Mouse (Mus musculus): Measurements from ENCODE around the gene Tcp11. TPM values are rescaled to one million over a fixed set of nuclear protein-coding genes. Genes with fewer than 3 reads are reported as not detected.
A peak's percentile ranks its signal among the peaks of the same experiment; 100 is the strongest.

Tcp11 gene
- total and polyA plus RNA-seq, 3 experiments: 1.8 TPM; not detected in 2

DNA sequence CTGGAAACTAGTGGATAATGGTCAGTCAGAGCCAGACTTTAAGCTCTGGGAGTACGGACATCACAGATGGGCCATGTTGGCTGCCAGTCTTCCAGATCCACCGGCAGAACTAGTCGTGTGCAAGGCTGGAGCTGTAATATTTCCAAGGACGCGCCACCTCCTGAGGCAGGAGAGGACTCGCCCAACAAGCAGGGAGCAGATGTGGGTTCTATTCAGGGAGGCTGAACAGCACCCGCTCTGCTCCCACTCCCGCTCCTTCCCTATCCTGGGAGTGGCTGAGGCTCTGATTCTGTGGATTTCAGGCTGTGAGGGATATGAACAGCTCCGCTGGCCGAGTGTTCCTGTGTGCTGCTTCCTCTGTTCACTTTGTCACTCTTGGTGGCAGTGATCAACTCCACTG lies 50.0 kb downstream of the Tcp11 start:
- no peak for TF ChIP-seq EP300 (IDR thresholded peaks at IDR 0.05; ENCODE audit: insufficient read depth, low read depth, low read length)
- peak; percentile 59; the same call in 1 of the 2 replicates for TF ChIP-seq POLR2A (IDR thresholded peaks at IDR 0.05; ENCODE audit: insufficient read depth, low read depth, low read length)
- no peak for TF ChIP-seq CTCF (IDR thresholded peaks at IDR 0.05)
- H3K27ac ChIP-seq: peak overlapping the region; percentile 87
- H3K9ac ChIP-seq (ENCODE audit: low read depth, low read length): no peak overlapping the region
- peaks cover 5% of the 10 kb centered on the region; the same call in 1 of the 2 replicates for H3K79me2 ChIP-seq (replicated peaks; ENCODE audit: control insufficient read depth, insufficient read depth, low read length)
- WGBS: 32% methylated on average over 10 of the region's 10 CpGs
- intact Hi-C loops (cut with DNase I): loop anchor here (1.0 to 5.0 kb wide), 2 partner anchors 15 to 33 kb away; no protein-coding TSS in a partner anchor
- H3K4me3 ChIP-seq: no peak overlapping the region
- no peaks in the 10 kb centered on the region for H3K27me3 ChIP-seq (ENCODE audit: control insufficient read depth, insufficient read depth, low read length)
- H3K4me1 ChIP-seq (ENCODE audit: control insufficient read depth, insufficient read depth, low read length): peaks cover 63% of the 10 kb centered on the region
- peak; percentile 55 to 61 for DNase-seq
- H3K36me3 ChIP-seq (ENCODE audit: control insufficient read depth, insufficient read depth, low read length): peaks cover 24% of the 10 kb centered on the region

DNA sequence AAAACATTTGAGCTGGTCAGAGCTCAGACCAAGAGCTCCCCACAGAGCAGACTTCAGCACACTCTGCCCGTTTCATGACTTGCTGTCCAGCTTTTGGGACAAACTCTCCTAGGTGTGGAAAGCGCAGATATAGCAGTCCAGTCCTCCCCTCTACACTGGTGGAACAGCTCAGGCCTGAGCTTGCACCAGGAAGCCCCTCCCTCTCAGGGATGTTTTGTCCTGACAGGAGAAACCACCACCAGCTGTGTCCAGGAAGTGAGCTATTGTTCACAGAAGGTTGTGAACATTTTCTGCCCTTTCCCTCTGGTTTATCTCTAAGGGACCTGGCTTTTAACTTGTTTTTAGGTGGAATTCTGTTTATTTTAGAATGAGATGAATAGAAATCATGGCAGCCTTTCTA lies 51.1 kb downstream of the Tcp11 start:
- TF ChIP-seq CTCF (IDR thresholded peaks at IDR 0.05) (no peak), POLR2A (IDR thresholded peaks at IDR 0.05; ENCODE audit: insufficient read depth, low read depth, low read length) (peak; percentile 56; the same call in 1 of the 2 replicates), EP300 (IDR thresholded peaks at IDR 0.05; ENCODE audit: insufficient read depth, low read depth, low read length) (peak; percentile 77)
- Histone ChIP-seq H3K27ac (peak overlapping the region; percentile 87), H3K27me3 (ENCODE audit: control insufficient read depth, insufficient read depth, low read length) (no peaks in the 10 kb centered on the region), H3K36me3 (ENCODE audit: control insufficient read depth, insufficient read depth, low read length) (peaks cover 21% of the 10 kb centered on the region), H3K79me2 (replicated peaks; ENCODE audit: control insufficient read depth, insufficient read depth, low read length) (peaks cover 4% of the 10 kb centered on the region; the same call in 1 of the 2 replicates), H3K4me3 (no peak overlapping the region), H3K9ac (ENCODE audit: low read depth, low read length) (no peak overlapping the region), H3K4me1 (ENCODE audit: control insufficient read depth, insufficient read depth, low read length) (peaks cover 61% of the 10 kb centered on the region)
- 50% methylated on average over 2 of the region's 2 CpGs for WGBS
- DNase-seq: peak; percentile 45 to 60
- intact Hi-C loops (cut with DNase I): no loop called here

DNA sequence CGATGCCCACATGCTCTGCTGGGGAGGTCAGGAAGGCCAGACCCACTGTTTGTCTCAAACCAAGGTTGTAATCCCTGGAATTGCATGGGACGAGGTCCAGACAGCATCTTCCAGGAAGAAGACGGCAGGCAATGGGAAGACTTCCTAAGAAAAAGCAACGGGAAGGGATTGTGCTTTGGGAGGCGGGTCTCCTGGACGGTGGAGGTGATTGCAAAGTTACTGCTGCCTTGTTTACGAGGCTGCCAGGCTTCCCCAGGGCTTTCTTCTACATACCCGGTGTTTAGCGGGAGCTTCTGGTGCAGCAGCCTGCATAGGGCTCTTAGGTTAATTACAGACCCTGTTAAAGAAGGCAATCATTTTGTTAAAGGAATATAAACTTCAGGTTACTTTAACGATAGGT lies 52.2 kb downstream of the Tcp11 start:
- no peaks in the 10 kb centered on the region for H3K27me3 ChIP-seq (ENCODE audit: control insufficient read depth, insufficient read depth, low read length)
- no peak overlapping the region for H3K9ac ChIP-seq (ENCODE audit: low read depth, low read length)
- H3K27ac ChIP-seq: peak overlapping the region; percentile 87
- intact Hi-C loops (cut with DNase I): no loop called here
- H3K4me1 ChIP-seq (ENCODE audit: control insufficient read depth, insufficient read depth, low read length): peaks cover 58% of the 10 kb centered on the region
- TF ChIP-seq POLR2A (IDR thresholded peaks at IDR 0.05; ENCODE audit: insufficient read depth, low read depth, low read length): no peak
- no peak for TF ChIP-seq CTCF (IDR thresholded peaks at IDR 0.05)
- TF ChIP-seq EP300 (IDR thresholded peaks at IDR 0.05; ENCODE audit: insufficient read depth, low read depth, low read length): no peak
- H3K4me3 ChIP-seq: no peak overlapping the region
- peaks cover 20% of the 10 kb centered on the region for H3K36me3 ChIP-seq (ENCODE audit: control insufficient read depth, insufficient read depth, low read length)
- H3K79me2 ChIP-seq (replicated peaks; ENCODE audit: control insufficient read depth, insufficient read depth, low read length): peaks cover 3% of the 10 kb centered on the region; the same call in 1 of the 2 replicates
- peak in 1 of 2 experiments; percentile 24 for DNase-seq
- whole genome bisulfite sequencing: 48% methylated on average over 10 of the region's 10 CpGs

DNA sequence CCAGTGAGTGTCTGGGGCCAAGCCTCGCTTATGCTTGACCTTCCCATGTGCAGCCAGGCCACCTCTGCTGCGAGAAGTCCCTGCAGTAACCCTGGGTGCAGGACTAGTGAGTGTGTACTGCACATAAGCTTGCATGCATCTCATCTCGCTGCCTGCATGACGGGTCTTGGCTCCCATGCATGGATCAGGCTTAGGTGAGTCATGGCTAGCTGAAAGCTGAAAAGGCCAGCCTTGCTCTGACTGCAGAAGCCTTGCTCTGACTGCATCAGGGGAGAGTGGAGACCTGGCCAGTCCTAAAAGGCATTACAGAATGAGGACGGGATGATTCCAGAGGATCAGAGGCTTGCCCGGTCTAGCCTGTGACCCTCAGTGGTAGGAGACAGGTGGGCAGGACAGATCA lies 53.2 kb downstream of the Tcp11 start:
- no peaks in the 10 kb centered on the region for H3K27me3 ChIP-seq (ENCODE audit: control insufficient read depth, insufficient read depth, low read length)
- TF ChIP-seq EP300 (IDR thresholded peaks at IDR 0.05; ENCODE audit: insufficient read depth, low read depth, low read length): no peak
- no peak for TF ChIP-seq POLR2A (IDR thresholded peaks at IDR 0.05; ENCODE audit: insufficient read depth, low read depth, low read length)
- no peak overlapping the region; the same call in 1 of the 2 replicates for H3K27ac ChIP-seq
- no peak for DNase-seq
- 82% methylated on average over 6 of the region's 6 CpGs for WGBS
- peaks cover 20% of the 10 kb centered on the region for H3K36me3 ChIP-seq (ENCODE audit: control insufficient read depth, insufficient read depth, low read length)
- no peak overlapping the region for H3K9ac ChIP-seq (ENCODE audit: low read depth, low read length)
- H3K4me1 ChIP-seq (ENCODE audit: control insufficient read depth, insufficient read depth, low read length): peaks cover 57% of the 10 kb centered on the region
- H3K4me3 ChIP-seq: no peak overlapping the region
- intact Hi-C loops (cut with DNase I): no loop called here
- peaks cover 3% of the 10 kb centered on the region; the same call in 1 of the 2 replicates for H3K79me2 ChIP-seq (replicated peaks; ENCODE audit: control insufficient read depth, insufficient read depth, low read length)

DNA sequence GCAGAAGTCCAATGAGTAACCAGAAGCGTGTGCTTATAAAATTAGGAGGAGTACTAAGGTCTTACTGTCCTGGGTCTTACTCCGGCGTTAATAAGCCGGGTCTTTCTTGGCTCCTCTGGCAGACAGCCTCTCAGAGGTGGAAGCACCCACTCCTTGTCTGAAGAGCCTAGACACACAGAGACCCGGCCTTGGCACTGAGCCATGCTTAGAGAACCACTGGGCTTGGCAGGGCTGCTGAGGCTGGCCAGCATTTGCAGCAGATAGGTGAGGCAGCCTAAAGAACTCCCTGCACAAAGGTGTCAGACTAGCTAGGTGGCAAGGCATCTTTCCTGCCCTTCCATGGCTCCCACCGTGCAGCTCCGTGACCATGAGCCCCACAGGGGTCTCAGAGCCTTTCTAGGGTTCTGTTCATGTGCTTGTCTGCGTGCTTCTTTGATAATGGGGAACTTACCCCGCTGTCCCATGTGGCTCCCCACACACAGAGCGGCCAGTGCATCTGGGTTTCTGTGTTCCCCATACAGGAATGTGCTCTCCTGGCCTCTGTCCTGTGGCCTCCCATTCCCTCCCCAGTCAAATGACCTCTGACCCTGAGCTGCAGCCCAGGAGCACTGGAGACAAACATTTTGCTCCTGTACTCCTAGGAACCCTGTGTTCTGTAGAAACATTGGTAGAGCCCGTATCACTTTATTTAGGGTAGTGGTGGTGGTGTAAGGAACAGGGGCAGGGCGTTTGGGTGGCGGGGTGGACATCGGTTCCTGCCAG lies 54.1 kb downstream of the Tcp11 start:
- Histone ChIP-seq H3K27ac (peak overlapping the region; percentile 70), H3K4me1 (ENCODE audit: control insufficient read depth, insufficient read depth, low read length) (peaks cover 53% of the 10 kb centered on the region), H3K4me3 (no peak overlapping the region), H3K27me3 (ENCODE audit: control insufficient read depth, insufficient read depth, low read length) (no peaks in the 10 kb centered on the region), H3K9ac (ENCODE audit: low read depth, low read length) (no peak overlapping the region), H3K36me3 (ENCODE audit: control insufficient read depth, insufficient read depth, low read length) (peaks cover 16% of the 10 kb centered on the region), H3K79me2 (replicated peaks; ENCODE audit: control insufficient read depth, insufficient read depth, low read length) (peaks cover 3% of the 10 kb centered on the region; the same call in 1 of the 2 replicates)
- TF ChIP-seq POLR2A (IDR thresholded peaks at IDR 0.05; ENCODE audit: insufficient read depth, low read depth, low read length) (no peak), EP300 (IDR thresholded peaks at IDR 0.05; ENCODE audit: insufficient read depth, low read depth, low read length) (no peak), CTCF (IDR thresholded peaks at IDR 0.05) (no peak)
- peak; percentile 56 to 61 for DNase-seq
- intact Hi-C loops (cut with DNase I): no loop called here
- 56% methylated on average over 14 of the region's 14 CpGs for WGBS

DNA sequence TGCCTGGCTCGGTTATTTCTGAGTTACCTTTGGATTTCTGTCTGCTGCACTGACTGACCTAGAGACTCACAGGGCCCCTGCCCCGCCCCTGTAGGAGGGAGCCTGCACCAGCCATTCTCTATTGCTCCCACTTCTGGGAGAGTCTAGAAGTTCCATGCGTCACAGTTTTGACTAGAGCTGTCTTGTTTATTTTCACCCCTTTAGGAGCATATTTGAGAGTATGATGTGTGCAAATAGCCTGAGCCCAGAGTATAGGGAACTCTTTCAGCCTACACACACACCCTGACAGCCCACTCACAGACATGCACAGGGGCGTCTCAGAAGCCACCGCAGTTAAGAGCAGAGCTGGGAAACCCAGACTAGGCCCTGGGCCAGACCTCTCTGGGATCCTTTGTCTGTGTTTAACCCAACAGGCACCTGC lies 54.9 kb downstream of the Tcp11 start:
- Histone ChIP-seq H3K27me3 (ENCODE audit: control insufficient read depth, insufficient read depth, low read length) (no peaks in the 10 kb centered on the region), H3K4me1 (ENCODE audit: control insufficient read depth, insufficient read depth, low read length) (peaks cover 51% of the 10 kb centered on the region), H3K27ac (peak overlapping the region; percentile 70), H3K9ac (ENCODE audit: low read depth, low read length) (no peak overlapping the region), H3K4me3 (no peak overlapping the region), H3K79me2 (replicated peaks; ENCODE audit: control insufficient read depth, insufficient read depth, low read length) (peaks cover 3% of the 10 kb centered on the region; the same call in 1 of the 2 replicates), H3K36me3 (ENCODE audit: control insufficient read depth, insufficient read depth, low read length) (peaks cover 11% of the 10 kb centered on the region)
- WGBS: 23% methylated on average over 5 of the region's 5 CpGs
- peak; percentile 45 to 46 for DNase-seq
- intact Hi-C loops (cut with DNase I): no loop called here
- TF ChIP-seq CTCF (IDR thresholded peaks at IDR 0.05) (no peak), POLR2A (IDR thresholded peaks at IDR 0.05; ENCODE audit: insufficient read depth, low read depth, low read length) (no peak), EP300 (IDR thresholded peaks at IDR 0.05; ENCODE audit: insufficient read depth, low read depth, low read length) (no peak)

Measured in heart, adult 2 months (tissue).